19 mouse cellular contexts compared by ENCODE assay signal in genomic region chr17:33728396-33728795, GRCm38 (mm10). TPM values are rescaled to one million over a fixed set of nuclear protein-coding genes. Genes with fewer than 3 reads are reported as not detected.
"Had no signal": no experiment of that assay in that cellular context is flagged by ENCODE, and none has a peak within 500 bp of the region (broad histone marks: within the 10 kb centered on the region; RNA-seq: fewer than 3 reads in every experiment).

No protein-coding gene starts in this region.

- H3K9me3 ChIP-seq: liver, embryonic 15.5 days; lung, embryonic 15.5 days; midbrain, embryonic 12.5 days; stomach, embryonic 15.5 days had no signal

- H3K4me2 ChIP-seq: liver, embryonic 15.5 days; lung, embryonic 15.5 days; midbrain, embryonic 12.5 days; neural tube, embryonic 12.5 days; stomach, embryonic 15.5 days had no signal

- H3K27ac ChIP-seq: liver, embryonic 15.5 days; lung, embryonic 15.5 days; macrophage; midbrain, embryonic 12.5 days; neural tube, embryonic 12.5 days; stomach, embryonic 15.5 days; stomach, postnatal 0 days had no signal

- H3K4me1 ChIP-seq: liver, embryonic 15.5 days; lung, embryonic 15.5 days; midbrain, embryonic 12.5 days; neural tube, embryonic 12.5 days; stomach, embryonic 15.5 days had no signal

- H3K36me3 ChIP-seq: liver, embryonic 15.5 days; lung, embryonic 15.5 days; midbrain, embryonic 12.5 days; neural tube, embryonic 12.5 days; stomach, embryonic 15.5 days had no signal

- H3K4me3 ChIP-seq: liver, embryonic 15.5 days; lung, embryonic 15.5 days; megakaryocyte, embryonic 14.5 days; midbrain, embryonic 12.5 days; neural tube, embryonic 12.5 days; stomach, embryonic 15.5 days had no signal

- ATAC-seq: liver, postnatal 0 days; lung, postnatal 0 days had no signal

- DNase-seq: liver, postnatal 0 days; lung, adult 2 months; lung, postnatal 14 days; lung, postnatal 36 days; midbrain, embryonic 14.5 days; right cerebral cortex, postnatal 14 days; thymus, adult 2 months; thymus, postnatal 25 days; thymus, postnatal 4 days had no signal

- H3K27me3 ChIP-seq: lung, embryonic 15.5 days; midbrain, embryonic 12.5 days; neural tube, embryonic 12.5 days; stomach, embryonic 15.5 days had no signal

- H3K9ac ChIP-seq: liver, embryonic 15.5 days; liver, postnatal 0 days; lung, embryonic 15.5 days; midbrain, embryonic 12.5 days; neural tube, embryonic 12.5 days; stomach, embryonic 15.5 days had no signal

RNA-seq across cellular contexts. Expression of gene Angptl4, which starts 53.2 kb away (rescaled TPM):
- total RNA-seq: neutrophil, adult 5-6 weeks had no signal
